Mouse (Mus musculus) kidney, postnatal 0 days (tissue): ENCODE measurements around the gene Trim62. TPM values are rescaled to one million over a fixed set of nuclear protein-coding genes. Genes with fewer than 3 reads are reported as not detected.

Experiments used
- ATAC-seq: fragments of 200-750 bp; cut with Nextera tagmentation; replicated peaks from 2 replicates; pipeline ENCODE4 v1.8.0; 2017; ENCODE audit warnings: low read depth, moderate number of reproducible peaks, moderate TSS enrichment, moderate library complexity; ENCODE audit not compliant: low FRiP score
- DNase-seq: peaks from one replicate; pipeline ENCODE4 v3.0.0-alpha.2; 2016; ENCODE audit warnings: low spot score
- H3K27ac ChIP-seq: fragments of 300-500 bp; sonication (generic); 2 replicates; pipeline ENCODE4 v1.5.1; 2014; ENCODE audit warnings: mild to moderate bottlenecking
- H3K27me3 ChIP-seq: fragments of 300-500 bp; sonication (generic); 2 replicates; pipeline ENCODE4 v1.6.1; 2014; ENCODE audit warnings: low read length, mixed read lengths; ENCODE audit not compliant: insufficient read depth
- H3K36me3 ChIP-seq: fragments of 300-500 bp; sonication (generic); 2 replicates; pipeline ENCODE4 v1.6.1; 2014; ENCODE audit warnings: low read length, mixed read lengths; ENCODE audit not compliant: insufficient read depth
- H3K4me1 ChIP-seq: fragments of 300-500 bp; sonication (generic); replicated peaks from 2 replicates; pipeline ENCODE4 v1.6.1; 2014; ENCODE audit warnings: antibody characterized with exemption, low read length, mixed read lengths; ENCODE audit not compliant: insufficient read depth
- H3K4me2 ChIP-seq: fragments of 300-500 bp; sonication (generic); 2 replicates; pipeline ENCODE4 v1.6.1; 2014; ENCODE audit warnings: mild to moderate bottlenecking, low read length, moderate library complexity, mixed read lengths
- H3K4me3 ChIP-seq: fragments of 300-500 bp; sonication (generic); replicated peaks from 2 replicates; pipeline ENCODE4 v1.5.1; 2014; ENCODE audit warnings: low read depth, low read length
- H3K9ac ChIP-seq: fragments of 300-500 bp; sonication (generic); 2 replicates; pipeline ENCODE4 v1.6.1; 2014; ENCODE audit warnings: low read depth, low read length
- H3K9me3 ChIP-seq: fragments of 300-500 bp; sonication (generic); replicated peaks from 2 replicates; pipeline ENCODE4 v1.6.1; 2016; ENCODE audit warnings: low read length, inconsistent platforms, mixed read lengths
- CTCF ChIP-seq: IDR thresholded peaks from 2 replicates; pipeline ENCODE4 v1.5.1; 2016; ENCODE audit warnings: antibody characterized with exemption, low read depth, mild to moderate bottlenecking, moderate library complexity
- WGBS: fragments of 180-500 bp; shearing (Covaris S2); extraction: QIAGEN DNeasy Blood & Tissue Kit; methylation state at CpG from one replicate; pipeline ENCODE4 v1.1.7; 2014; 5-methylcytosine and 5-hydroxymethylcytosine counted together
- polyA plus RNA-seq: library from polyadenylated mRNA; unstranded; fragments of >200 nt; fragmentation: Nextera tagmentation; extraction: Ambion mirVana; gene quantifications from 2 replicates; pipeline ENCODE4 v1.2.1, GENCODE M21; 2015

The Trim62 gene
- polyA plus RNA-seq, 1 experiment from 2014 or later = 6.2 TPM

DNA sequence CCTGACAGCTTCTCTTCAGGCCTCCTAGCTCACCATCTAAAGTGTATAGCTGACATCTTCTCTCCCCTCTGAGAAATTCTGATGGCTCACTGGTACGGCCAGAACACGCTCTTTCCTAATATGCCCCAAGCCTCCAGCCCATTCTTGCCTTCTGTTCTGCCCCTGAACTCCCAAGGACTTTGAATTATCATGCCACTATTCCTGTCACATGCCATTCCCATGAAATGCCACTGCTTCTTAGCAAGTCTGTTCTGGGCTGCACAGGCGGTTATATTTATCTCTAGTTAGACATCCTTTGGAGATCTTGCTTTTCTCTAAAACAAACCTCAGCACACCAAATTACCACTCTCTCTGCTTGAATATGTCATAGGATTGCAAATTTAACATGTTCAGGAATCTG lies 40.2 kb downstream of the Trim62 start:
- 96% methylated on average over 3 of the region's 3 CpGs for WGBS
- Histone ChIP-seq H3K27me3 (no peaks in the 10 kb centered on the region), H3K4me1 (peaks cover 5% of the 10 kb centered on the region), H3K36me3 (no peaks in the 10 kb centered on the region), H3K4me3 (no peak overlapping the region), H3K9ac (no peak overlapping the region), H3K27ac (no peak overlapping the region), H3K4me2 (no peak overlapping the region), H3K9me3 (no peaks in the 10 kb centered on the region)
- no peak for TF ChIP-seq CTCF
- DNase-seq (no peak), ATAC-seq (no peak)

DNA sequence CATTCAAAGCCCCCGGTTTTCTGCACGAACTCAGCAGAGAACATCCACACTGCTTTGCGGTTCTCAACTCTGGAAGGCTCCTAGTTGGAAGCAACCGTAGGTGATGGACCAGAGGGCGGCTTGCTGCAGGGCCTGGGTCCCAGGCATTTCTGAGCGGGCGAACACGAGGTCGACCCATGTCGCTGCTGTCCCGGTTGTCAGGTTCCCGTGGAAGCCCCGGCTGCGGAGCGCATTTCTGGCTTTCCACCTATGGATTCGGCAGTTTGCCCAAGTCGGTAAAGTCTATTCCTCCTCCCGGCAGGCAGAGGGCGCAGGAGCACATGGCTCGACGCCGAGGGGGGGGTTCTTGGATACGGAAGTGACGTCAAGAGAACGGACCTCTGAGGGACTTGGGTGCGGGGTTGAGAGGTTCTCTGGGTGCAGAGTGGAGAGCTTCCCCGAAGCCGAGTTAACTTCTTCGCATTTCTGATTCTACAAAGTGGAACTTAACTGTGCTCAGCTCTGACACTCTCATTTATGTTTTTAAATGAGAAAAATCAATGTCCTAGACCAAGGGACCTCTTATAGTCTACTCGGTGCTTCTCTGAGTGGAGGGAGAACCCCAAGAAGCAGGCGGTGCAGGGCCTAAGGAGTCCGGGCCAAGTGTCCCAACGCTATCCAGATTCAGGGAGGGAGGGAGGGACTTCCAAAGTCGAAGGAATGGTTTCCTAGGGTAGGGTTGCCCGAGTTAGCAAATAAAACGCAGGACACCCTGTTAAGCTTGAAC lies 41.6 kb downstream of the Trim62 start:
- TF ChIP-seq CTCF = peak; percentile 93
- peak; percentile 77; the same call in 1 of the 2 replicates for ATAC-seq
- H3K27me3 ChIP-seq = no peaks in the 10 kb centered on the region
- no peaks in the 10 kb centered on the region for H3K36me3 ChIP-seq
- no peak overlapping the region for H3K27ac ChIP-seq
- H3K4me2 ChIP-seq = peak overlapping the region; percentile 69
- WGBS = 12% methylated on average over 36 of the region's 36 CpGs
- no peaks in the 10 kb centered on the region for H3K9me3 ChIP-seq
- H3K4me1 ChIP-seq = peaks cover 5% of the 10 kb centered on the region
- H3K4me3 ChIP-seq = peak overlapping the region; percentile 26
- H3K9ac ChIP-seq = peak overlapping the region; percentile 35; the same call in 1 of the 2 replicates
- DNase-seq = peak; percentile 95

DNA sequence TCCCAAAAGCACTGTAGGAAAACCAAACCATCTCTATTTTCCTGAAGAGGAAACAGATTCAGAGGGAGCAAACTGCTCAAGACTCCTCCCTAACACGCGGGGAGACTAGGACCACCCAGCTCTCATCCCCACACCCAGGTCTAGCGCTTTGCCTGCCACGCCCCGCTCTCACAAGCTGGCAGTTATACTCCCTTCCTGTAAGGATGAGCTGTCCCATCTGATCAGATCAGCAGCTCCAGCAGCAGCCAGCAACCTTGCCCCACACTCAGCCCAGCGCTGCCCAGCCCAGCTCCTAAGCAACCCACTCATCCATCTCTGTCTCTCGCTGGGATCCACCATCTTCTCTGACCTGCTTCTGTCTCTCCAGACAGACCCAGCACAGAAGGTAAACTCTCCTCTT lies 49.4 kb downstream of the Trim62 start:
- H3K9me3 ChIP-seq = no peaks in the 10 kb centered on the region
- DNase-seq (peak; percentile 13), ATAC-seq (no peak)
- 43% methylated on average over 7 of the region's 7 CpGs for WGBS
- H3K4me3 ChIP-seq = no peak overlapping the region
- no peak overlapping the region for H3K4me2 ChIP-seq
- H3K36me3 ChIP-seq = no peaks in the 10 kb centered on the region
- no peaks in the 10 kb centered on the region for H3K27me3 ChIP-seq
- no peak for TF ChIP-seq CTCF
- H3K4me1 ChIP-seq = no peaks in the 10 kb centered on the region
- H3K27ac ChIP-seq = no peak overlapping the region
- no peak overlapping the region for H3K9ac ChIP-seq

DNA sequence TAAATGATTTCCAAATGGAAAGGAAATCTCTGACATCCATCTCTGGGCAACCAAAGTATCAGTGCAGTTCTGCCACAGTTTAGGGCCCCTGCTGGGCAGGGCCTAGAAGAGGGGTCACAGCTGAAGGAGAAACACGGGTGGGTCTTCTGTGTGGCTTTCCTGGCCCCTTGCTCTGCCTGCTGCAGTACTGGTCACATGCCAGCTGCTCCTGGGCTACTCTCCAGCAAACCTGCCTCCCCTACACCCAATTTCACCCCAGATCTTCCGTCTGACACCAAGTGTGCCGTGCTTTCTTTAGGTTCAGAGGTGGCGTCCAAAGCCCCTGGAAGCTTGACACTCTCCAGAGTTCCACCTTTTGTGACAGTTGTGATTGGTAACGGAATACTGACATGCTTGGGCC lies 52.2 kb downstream of the Trim62 start:
- H3K36me3 ChIP-seq = no peaks in the 10 kb centered on the region
- 65% methylated on average over 5 of the region's 5 CpGs for WGBS
- H3K4me1 ChIP-seq = no peaks in the 10 kb centered on the region
- H3K27me3 ChIP-seq = no peaks in the 10 kb centered on the region
- no peaks in the 10 kb centered on the region for H3K9me3 ChIP-seq
- DNase-seq = no peak
- ATAC-seq = no peak
- no peak overlapping the region for H3K27ac ChIP-seq
- no peak overlapping the region for H3K9ac ChIP-seq
- no peak overlapping the region for H3K4me2 ChIP-seq
- TF ChIP-seq CTCF = no peak
- no peak overlapping the region for H3K4me3 ChIP-seq

DNA sequence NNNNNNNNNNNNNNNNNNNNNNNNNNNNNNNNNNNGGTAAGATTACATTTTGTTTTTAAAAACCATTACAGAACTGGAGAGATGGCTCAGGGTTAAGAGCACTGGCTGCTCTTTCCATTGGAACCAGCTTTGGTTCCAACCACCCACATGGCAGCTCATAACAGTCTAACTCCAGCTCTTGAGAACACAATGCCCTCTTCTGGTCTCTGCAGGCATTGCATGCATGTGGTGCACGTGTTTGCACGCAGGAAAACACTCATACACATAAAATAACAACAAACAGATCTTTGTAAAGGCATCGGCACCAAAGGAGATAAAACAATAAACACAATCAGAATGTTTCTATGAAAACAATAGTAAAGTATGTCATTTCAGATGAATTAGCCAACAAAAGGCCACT lies 59.0 kb downstream of the Trim62 start:
- Histone ChIP-seq H3K4me1 (no peaks in the 10 kb centered on the region), H3K27ac (no peak overlapping the region), H3K9me3 (no peaks in the 10 kb centered on the region), H3K4me3 (no peak overlapping the region), H3K27me3 (no peaks in the 10 kb centered on the region), H3K36me3 (no peaks in the 10 kb centered on the region), H3K9ac (no peak overlapping the region), H3K4me2 (no peak overlapping the region)
- WGBS = 58% methylated on average over 3 of the region's 3 CpGs
- DNase-seq (no peak), ATAC-seq (no peak)
- TF ChIP-seq CTCF = 0 out of 2 replicates have a peak, but pooled peaks have one; percentile 37

DNA sequence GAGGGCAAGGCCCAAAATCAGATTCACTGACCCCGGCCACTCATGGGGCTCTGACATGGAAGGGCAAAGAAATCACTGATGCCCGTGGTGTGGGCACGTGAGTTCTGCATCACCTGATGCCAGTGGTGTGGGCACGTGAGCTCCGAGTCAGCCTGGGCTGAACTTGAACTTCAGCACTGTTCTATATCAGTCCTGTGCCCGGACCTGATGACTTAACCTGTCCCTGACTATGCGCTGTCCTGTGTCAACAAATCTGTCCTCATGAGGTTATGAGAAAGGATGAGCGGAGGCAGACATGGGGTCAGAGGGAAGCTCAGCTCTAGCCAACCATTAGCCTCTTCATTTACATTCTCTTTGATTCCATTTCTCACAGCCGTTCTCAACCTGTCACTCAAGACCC lies 63.4 kb downstream of the Trim62 start:
- no peak for DNase-seq
- no peak overlapping the region for H3K27ac ChIP-seq
- H3K4me2 ChIP-seq = no peak overlapping the region
- H3K4me1 ChIP-seq = no peaks in the 10 kb centered on the region
- no peaks in the 10 kb centered on the region for H3K9me3 ChIP-seq
- TF ChIP-seq CTCF = no peak
- H3K4me3 ChIP-seq = no peak overlapping the region
- 82% methylated on average over 9 of the region's 9 CpGs for WGBS
- no peak for ATAC-seq
- no peaks in the 10 kb centered on the region for H3K36me3 ChIP-seq
- H3K27me3 ChIP-seq = no peaks in the 10 kb centered on the region
- no peak overlapping the region for H3K9ac ChIP-seq
